Mouse (Mus musculus) thymus, postnatal 14 days (tissue): Measurements from ENCODE around the gene Pla1a.

Source experiments
- DNase-seq: peaks from one replicate; pipeline ENCODE4 v3.0.0; 2021

The Pla1a gene

DNA sequence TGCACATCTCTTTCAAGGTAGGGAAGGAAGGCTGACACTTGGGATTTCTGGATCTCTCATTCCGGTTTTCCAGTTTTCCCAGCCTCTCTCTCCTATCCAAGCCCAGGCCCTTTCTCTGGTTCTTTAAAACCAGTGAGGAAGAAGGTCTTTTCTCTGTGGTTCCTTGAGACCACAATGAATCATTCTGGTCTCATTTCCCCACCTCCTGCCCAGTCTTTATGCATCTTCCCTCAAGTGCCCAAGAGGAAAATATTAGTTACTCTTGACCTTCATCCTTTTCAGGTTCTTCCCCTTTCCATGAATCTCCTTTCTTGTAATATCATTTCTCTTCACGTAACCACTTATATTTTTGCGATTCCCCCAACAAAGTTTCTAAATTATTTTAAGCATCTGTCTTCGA is 47.2 kb downstream of the Pla1a start:
- DNase-seq = no peak

DNA sequence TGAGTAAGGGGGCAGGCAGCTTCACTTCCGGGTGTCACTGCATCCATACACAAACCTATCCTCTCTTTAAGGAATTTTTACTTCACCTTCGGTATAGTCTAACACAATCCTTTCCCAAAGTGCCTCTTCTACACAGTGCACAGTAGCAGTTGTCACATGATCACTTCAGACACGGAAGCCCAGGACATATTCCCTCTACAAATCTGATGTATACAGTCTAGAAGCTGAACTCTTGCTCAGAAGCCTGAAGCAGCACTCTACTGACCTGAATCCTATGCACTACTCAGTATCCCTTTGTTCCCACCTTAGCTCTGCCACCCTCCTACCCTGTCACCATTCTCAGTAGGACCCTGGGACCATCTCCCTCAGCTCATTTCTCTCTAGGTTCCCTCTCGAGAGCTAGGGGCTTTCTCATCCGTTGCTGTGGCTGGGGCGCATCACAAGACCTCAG is 47.7 kb downstream of the Pla1a start:
- DNase-seq = no peak

DNA sequence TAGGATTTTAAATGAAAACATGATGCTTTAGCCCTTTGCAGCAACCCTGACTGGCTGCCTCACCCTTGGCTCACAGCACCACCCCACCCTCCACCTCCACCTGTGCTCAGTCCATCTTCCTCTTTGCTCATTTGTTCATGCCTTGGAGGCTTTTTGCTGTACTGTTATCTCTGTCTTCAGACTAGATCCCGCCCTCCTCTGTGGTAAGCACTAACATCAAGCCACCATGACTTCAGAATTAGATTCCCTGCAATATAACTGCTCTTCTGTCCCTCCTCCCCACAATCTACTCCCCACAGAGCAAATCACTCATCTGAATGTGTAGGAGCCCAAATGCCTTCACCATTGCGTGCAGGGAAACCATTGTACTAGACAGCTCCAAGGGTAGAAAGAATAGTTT is 49.3 kb downstream of the Pla1a start:
- DNase-seq = no peak

DNA sequence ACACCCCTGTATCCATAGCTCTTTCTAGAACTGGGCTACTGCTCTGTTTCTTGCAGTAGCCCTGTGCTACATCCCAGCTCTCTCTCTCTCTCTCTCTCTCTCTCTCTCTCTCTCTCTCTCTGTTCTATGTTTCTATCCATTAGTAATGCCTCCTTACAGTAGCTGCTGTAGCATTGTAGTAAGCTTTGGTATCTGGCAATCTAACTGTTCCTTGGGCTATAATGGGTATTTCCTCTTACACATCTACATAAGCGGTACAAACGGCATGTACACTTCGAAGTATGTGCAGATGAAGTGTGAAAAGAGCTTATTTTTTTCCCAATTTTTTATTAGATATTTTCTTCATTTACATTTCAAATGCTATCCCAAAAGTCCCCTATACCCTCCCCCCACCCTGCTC is 53.0 kb downstream of the Pla1a start:
- DNase-seq = no peak

DNA sequence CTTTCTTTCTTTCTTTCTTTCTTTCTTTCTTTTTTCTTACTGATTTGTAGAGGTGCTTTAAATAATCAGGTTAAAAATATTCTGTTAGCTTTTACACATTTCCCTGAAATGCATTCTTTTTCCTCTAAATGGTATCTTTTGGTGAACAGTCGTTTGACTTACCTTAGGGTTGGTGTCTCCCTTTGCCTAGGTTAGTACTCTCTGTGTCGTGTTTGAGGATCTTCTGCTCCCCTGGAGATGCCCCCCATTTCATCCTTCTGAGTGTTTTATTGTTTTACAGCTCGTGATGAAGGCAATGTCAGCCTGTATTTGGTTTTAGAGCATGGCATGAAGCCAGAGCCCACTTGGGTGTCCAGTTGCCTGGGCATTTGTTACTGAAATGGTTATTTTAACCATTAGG is 53.5 kb downstream of the Pla1a start:
- no peak for DNase-seq

DNA sequence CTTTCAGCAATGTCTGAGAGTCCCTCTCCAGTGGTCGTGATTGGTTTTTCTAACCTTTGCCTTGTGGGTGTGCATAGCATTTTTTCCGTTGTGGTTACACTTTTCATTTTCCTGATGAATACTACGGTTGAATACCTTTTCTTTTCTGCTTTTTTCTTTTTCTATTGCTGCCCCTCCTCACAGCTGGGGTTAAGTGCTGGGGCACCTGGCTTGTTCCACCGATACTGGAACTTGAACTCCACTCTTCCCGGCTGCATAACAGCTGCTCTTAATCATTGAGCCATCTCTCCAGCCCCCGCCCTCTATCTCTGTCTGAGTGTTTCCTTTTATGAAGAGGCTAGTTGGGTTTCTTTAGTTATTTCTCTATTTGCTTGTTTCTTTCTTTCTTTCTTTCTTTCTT is 53.9 kb downstream of the Pla1a start:
- no peak for DNase-seq

DNA sequence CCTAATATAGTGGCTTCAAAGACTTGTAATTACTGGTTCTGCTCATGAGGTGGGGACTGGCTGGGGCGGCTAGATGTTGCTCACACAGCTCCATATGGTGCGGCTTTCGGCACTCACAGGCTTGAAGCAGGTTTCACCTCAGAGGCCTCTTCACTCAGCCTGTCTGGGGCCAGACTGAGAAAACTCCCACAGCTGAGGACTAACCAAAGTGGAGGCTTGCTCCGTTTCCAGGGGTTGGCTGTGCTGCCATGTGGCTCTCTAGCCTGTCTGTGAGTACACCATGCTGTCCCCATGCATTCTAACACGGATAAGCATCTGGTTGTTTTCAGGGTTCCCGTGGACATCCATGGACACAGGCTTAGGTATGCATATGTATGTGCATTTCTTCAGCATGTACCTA is 54.4 kb downstream of the Pla1a start:
- no peak for DNase-seq

DNA sequence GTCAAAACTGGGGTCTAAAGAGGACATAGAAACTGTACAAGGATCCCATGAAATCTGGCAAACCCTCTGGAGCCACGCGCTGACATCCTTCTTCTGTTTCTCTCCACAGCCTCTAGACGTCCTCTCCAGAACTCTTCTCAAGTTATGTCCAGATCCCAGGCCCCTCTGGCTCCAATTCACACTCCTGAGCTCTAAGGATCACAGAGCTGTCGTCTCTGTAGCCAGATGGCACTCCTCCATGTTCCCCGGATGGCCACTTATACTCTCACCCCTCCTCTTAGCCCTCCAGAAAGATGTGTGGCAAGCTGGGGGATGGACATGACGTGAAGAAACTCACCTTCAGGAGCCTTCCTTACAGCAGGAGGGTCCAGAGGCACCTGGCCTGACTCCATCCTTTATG is 55.4 kb downstream of the Pla1a start:
- DNase-seq = no peak

DNA sequence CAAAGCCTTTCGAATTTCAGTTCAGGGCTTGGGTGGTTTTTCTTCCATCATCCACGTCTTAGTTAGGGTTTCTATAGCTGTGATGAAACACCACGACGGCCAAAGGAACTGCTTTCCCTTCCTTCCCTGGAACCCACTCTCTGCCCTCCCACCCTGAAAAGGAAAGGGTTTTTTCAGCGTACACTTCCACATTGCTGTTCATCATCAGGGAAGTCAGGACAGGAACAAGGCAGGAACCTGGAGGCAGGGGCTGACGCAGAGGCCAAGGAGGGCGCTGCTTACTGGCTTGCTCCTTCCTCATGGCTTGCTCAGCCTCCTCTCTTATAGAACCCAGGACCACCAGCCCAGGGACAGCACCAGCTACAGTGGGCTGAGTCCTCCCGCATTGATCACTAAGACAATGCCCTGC is 56.1 kb downstream of the Pla1a start:
- peak; percentile 24 for DNase-seq

DNA sequence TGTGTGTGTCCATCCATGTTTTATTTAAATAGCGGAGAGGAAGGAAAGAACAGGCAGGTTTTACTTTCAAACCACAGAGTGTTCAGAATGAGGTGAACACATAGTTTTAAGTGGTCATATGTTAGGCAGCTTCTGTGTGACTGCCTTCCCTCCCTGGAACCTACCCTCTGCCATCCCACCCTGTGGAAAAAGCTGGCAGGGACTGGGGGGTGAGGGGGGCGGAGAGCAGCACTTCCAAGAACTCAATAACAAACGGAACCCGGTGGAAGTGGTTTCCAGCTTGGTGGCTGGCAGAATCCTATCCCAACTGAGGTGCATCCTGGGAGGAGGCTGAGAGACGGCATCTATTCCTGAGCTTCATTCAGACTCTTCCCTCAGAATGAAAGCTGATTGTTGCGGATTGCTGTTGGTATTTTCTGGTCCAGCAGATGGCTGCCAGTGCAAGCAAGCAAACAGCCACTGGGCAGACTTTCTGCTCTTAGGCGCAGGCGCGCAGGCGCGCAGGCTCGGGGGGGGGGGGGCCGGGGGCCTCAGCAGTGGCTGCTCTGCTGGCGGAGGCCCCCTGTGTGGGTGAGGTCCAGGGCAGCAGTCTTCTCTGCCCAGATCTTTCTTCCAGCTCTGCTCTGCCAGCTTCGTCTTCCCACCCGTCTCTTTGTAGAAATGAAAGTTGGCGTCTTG is 56.6 kb downstream of the Pla1a start:
- DNase-seq = peak; percentile 46

DNA sequence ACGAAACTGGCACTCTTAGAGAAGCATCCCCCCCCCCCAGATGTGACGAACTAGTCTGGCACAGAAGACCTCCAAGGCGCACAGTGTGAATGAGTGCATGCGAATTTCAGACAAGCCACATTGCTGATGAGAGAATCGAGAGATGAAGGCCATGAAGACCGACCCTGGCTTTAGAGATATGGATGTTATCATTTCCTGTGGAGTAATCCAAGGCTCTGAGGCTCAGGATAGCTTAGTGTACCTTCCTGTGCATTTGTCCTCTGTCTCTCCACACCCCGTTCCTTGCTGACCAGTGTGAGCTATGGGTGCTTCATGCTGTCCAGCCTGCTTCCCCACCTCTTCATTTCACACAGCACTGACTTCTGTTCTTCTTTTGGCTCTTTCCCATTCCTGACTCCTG is 57.8 kb downstream of the Pla1a start:
- DNase-seq = no peak

DNA sequence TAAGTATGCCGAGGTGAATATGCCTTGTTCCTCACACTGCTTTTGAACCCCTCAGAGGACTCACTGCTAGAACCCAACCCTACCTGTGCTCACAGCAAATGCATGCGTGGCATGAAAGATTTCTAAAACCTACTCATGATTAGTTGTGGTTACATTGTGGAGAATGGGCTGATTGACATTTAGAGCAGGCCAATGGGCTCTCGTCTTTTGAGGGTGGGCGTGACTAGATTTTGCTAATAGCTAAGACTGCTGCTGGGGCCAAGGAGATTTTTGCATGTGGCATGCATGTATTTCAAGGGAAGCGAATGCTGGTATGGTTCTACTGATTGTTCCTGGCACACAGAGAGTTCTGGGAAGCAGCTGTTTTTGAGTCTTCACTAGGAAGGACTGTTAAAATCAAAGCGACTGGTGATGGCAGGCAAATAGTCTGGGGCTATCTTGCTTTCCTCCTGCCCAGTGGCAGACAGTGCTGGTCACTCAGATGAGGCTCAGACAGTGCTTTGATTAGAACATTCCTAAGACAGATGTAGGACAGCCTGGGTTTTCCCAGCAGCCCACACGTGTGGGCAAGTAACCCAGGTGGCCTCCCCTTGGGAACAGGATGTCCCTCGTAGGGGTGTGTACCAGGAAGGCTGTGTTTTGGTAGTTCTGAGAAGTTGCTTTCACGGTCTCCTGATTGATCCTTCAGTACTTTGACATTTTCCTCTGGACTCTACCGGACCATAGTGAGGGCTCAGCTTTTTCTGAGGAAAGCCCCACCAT is 58.4 kb downstream of the Pla1a start:
- DNase-seq = no peak

DNA sequence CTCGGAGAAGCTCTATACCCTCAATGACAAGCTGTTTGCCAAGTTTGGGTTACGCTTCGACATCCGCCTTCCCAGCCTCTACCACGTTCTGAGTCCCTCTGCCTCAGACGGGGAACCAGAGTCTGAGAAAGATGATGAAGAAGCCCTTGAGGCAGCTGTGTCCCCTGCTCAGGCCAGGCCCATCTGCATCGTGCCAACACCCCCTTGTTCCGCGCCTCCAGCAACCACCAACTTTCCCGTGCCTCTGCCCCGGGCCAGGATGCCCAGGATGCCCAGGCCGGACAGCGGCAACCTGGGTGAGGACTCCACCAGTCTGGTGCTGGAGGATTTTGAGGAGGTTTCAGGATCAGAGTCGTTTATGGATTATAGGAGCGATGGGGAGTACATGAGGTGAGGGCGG is 59.0 kb downstream of the Pla1a start:
- DNase-seq = no peak

DNA sequence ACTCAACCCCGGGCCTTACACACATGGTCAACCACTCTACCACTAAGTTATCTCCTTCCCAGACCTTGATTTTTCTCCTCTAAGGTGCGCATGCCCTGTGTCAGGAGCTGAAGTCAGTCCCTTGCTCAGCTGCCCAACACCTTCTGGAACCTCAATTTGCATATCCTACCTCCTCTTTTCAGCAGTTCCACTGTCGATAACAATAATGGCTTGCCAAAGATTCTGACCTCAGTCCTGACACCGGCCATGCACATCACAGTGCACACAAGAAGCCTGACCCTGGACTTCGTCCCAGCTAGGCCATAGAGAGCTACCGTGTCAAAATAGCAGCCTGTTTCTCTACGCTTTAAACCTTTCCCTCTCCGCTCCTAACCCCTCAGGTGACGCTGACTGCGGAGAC is 59.5 kb downstream of the Pla1a start:
- DNase-seq = no peak

DNA sequence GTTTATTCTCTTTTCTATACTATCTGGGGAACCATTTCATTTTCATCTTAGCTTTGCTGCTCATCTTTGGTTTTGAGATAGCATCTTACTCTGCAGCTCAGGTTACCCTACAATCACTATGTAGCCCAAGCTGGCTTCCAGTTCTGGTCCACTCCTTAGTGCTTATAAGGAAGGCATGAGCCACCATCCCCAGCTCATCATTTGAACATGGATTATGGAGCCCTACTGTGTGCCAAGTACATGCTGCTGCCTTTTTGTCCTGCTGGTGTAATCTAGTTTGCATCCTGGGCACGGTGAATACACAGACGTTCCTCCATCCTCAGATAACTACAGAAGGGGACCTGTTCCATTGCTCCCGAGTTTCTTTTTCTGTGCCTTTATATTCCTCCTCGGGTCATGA is 60.1 kb downstream of the Pla1a start:
- no peak for DNase-seq

DNA sequence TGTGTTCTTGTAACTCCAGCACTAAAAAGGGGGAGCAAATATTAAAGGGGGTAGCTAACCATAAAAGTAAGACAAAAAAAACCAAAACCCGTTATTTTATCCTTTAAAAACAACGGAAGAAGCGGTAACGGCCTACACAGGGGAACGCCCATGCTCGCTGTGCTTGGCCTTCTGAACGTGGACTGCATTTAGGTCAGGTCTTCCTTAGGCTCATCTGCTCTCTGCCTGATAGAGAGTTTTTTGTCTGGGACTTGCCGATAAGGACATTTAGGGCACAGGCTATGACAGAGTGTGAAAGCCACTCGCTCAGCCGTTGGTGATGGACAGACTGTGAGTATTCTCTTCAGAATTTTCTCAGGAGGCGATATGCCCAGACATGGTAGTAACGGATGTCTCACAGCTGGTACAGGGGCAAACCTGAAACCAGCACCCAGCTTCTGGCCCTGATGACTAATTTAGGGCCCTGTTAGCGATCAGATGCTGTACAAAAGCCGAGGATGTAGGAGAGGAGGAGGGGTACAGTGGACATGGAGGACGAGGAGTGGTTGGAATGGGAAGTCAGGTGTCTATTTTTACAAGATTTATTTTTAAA is 61.1 kb downstream of the Pla1a start:
- DNase-seq = no peak

DNA sequence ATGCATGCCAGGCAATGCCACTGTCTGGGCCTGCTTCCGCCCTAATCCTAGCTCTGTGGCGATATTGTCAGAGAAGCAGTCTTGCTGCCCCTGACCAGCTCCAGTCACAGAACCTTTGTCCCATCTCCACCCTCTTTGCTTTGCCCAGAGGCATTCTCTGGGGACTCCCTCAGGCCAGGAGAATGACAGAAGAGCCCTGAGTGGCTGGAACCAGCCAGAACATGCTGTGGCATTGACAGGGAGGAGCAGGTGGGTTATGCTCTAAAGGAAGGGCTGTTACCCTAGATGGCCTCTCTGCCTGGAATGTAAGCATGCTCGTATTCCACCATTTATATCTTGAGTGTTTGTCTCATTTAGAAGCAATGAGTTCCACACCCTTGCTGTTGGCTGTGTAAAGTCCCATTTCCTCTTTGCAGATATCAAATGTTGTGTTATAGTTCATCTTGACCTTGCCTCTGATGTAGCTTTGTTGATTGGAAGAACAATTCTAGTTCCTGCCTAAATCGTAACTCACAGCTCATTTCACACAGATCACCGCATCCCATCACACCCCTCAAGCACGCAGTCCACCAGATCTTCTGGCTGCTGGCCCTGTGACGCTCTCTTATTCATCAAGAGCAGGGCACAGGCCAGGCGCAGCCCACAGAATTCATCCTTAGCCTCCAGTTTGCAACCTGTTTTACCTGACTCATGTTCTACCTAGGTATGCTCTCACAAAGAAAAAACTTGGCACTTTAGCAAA is 62.1 kb downstream of the Pla1a start:
- no peak for DNase-seq

DNA sequence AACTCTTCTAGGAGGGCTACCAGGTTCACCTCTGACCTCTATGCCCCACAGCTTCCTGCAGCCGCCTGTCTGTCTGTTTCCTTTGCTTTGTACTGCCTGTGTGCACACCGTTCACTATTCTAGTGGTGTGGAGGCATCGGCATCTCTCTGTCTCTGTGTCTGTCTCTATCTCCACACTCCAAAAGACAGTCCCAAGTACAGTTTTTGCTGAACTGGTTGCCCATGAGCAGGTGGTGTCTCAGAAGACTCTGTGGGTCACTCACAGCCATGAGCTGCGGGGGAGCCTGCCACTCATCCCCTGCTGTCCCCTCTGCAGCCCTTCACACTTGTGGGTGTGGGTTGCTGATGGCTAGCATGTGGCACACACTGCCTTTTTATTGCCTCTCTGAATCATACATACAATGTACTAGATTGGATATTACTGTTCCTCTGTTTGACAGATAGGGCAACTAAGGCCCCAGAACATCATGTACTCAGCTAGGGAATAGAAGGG is 62.9 kb downstream of the Pla1a start:
- no peak for DNase-seq

DNA sequence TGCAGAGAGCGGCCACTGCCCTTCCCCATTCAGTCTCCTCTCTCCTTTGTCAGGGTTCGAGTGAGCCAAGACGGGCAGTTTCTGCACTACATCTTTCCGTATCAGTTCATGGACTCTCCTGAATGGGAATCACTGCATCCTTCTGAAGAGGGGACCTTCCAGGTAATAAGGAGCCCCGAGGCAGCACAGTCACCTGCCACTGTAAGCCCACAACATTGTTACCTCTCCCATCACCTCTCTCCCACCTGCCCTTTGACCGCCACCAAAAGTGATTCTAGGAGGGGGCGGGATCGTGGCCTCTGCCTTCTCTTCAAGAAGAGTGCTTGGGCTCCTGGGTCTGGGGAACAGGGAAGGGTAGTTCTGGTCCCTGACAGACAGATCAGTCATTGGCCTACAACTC is 63.5 kb downstream of the Pla1a start:
- no peak for DNase-seq

DNA sequence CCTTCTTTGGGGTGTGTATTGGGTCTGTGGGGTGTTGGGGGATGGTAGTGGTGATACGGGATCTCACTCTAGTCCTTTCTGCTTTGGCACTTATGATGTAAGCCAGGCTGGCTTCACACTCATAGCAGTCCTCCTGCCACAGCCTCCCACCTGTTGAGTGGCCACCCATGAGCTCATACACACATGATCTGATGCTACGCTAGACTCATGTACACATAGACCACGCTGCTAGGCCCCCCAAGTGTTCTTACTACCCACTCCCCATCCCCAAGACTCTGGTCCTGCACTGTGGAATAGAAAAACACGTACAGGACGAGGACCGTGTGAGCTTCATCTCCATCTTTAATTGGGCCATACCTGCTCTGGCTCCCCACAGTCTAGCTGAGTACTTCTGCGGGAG is 63.9 kb downstream of the Pla1a start:
- DNase-seq = no peak

DNA sequence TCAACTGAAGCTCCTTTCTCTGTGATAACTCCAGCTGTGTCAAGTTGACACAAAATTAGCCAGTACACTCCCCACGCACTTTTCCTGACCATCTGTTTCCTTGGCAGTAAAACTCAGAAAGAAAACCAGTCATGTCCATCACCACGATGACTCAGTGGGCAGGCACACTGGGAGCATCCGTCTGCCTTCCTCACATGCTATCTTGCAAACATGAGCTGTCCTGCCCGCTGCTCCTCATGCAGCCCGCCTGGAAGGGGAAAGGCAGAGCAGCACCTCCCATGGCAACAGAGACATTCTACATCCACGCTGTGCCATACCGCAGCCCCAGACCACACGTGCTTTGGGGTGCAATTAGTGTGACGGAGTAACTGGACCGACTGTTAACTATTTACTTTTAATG is 64.6 kb downstream of the Pla1a start:
- no peak for DNase-seq

DNA sequence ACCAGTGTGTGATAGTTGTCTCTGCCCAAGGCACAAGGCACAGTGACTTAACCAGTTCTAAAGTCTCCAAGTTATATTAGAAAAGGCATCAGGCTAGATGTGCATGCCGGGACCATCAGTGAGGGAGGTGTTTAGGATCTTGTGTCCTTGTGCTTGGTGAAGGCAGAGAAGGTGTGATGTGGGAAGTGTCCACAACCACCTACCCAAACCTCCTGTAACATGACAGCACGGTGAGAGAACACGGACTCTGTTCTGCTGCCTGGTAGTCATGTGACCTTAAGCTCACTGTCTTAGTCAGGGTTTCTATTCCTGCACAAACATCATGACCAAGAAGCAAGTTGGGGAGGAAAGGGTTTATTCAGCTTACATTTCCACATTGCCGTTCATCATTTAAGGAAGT is 66.7 kb downstream of the Pla1a start:
- no peak for DNase-seq

DNA sequence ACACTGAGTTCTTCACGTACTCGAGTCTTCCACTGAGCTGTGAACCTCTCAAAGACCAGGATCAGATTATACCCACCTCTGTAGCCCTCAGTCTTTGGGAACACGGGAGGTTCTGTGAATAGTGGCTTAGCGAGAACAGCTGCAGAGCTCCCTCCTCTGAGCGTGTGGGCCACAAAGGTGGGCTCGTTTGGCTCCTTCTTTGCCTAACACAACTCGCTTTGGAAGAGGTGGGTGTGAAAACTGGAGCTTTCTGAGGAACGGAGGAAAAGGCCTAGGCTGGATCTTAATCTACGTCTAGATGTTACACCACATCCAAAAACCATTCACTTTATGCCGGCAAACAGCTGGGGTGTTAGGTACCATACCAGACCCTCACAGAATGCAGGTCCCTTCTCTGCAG is 67.6 kb downstream of the Pla1a start:
- DNase-seq = no peak

DNA sequence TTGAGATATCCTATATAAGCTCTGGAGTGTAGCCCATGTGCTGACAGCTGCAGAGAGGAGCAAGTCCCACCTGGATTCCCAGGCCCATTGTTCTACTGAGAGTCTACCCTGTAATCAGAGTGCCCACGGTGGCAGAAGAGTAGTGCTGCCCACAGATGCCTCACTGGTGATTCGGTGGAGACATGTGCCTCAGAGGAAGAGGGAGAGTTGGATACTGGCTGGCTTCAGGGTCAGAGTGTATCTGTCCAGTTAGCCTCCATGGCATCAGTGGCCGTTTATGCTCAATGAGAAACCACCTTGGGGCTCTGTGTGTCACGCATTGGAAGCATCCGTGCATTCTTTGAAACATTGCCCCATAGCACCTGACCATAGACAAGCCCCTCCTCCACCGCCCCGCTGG is 69.3 kb downstream of the Pla1a start:
- no peak for DNase-seq
